Mouse (Mus musculus): ENCODE results near the gene Krt79. TPM values are rescaled to one million over a fixed set of nuclear protein-coding genes. Genes with fewer than 3 reads are reported as not detected.

The Krt79 gene
- total and polyA plus RNA-seq, 3 experiments: not detected

DNA sequence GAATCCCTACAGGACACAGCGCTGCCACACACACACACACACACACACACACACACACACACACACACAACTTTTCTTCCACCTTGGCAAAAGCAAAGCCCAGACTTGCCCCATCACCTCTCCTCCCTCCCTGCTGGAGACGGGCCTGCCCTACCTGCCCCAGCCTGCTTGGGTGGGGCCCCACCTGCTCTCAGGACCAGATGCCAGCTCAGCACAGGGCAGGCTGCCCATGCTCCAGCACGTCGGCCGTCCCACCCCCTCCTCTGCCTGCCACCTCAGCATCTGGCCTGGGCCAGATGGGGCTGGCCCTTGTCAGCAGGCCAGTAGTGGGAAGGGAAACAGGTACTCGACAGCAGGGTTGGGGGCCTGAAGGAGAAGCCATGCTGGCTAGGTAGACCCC, 40.7 kb upstream of the Krt79 start:
- Histone ChIP-seq H3K27me3 (ENCODE audit: insufficient read depth, low read length) (no peaks in the 10 kb centered on the region), H3K4me3 (ENCODE audit: low read depth, low read length) (no peak overlapping the region), H3K9me3 (replicated peaks) (peaks cover 3% of the 10 kb centered on the region; the same call in 1 of the 2 replicates), H3K4me1 (ENCODE audit: insufficient read depth, low read depth, low read length) (peaks cover 43% of the 10 kb centered on the region), H3K36me3 (replicated peaks) (no peaks in the 10 kb centered on the region)
- TF ChIP-seq GATA2 (IDR thresholded peaks at IDR 0.05; ENCODE audit: borderline replicate concordance, low read depth, low read length) (no peak), TAL1 (conservative IDR thresholded peaks at IDR 0.05; ENCODE audit: low read depth, low read length) (no peak), CTCF (IDR thresholded peaks at IDR 0.05; ENCODE audit: low read depth, low read length) (no peak), POLR2AphosphoS5 (IDR thresholded peaks at IDR 0.05; ENCODE audit: insufficient replicate concordance, low read depth, low read length) (no peak), GATA1 (IDR thresholded peaks at IDR 0.05; ENCODE audit: borderline replicate concordance, low read length) (no peak)
- DNase-seq (ENCODE audit: low spot score): no peak
- ATAC-seq (ENCODE audit: extremely low read depth, insufficient number of reproducible peaks, low FRiP score, poor library complexity, severe bottlenecking): no peak

DNA sequence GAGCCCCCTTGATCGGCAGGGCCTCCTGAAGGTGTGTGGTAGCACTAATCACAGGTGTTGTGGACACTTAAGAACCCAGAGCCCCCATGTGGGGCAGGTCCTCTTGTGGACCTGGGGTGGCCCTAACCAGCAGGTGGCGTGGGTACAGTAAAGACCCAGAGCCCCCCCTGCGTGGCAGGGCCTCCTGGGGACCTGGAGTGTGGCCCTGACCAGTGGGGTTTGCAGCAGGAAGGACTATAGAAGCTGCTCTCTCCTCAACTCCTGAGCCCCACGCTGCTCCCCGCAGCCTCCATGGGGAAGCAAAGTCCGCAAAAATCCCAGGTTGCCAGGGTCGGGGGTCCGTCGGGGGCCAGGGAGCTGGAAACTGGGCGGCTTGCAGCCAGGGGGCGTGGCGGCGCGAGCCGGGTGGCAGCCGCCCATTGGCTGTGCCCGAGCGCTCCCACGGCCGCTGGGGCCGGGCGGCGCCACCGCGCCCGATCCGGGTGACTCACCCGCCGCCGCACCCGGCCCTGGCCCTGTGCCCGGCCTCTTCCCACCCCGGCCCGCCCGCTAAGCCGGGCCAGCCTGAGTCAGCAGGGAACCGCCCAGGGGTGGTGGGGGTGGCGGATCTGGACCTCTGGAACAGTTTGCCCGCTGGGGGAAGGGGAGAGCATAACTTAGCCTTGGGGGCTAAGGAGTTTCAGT, 37.1 kb upstream of the Krt79 start:
- no peaks in the 10 kb centered on the region for H3K36me3 ChIP-seq (replicated peaks)
- peaks cover 56% of the 10 kb centered on the region for H3K4me1 ChIP-seq (ENCODE audit: insufficient read depth, low read depth, low read length)
- DNase-seq (ENCODE audit: low spot score) (peak; percentile 87), ATAC-seq (ENCODE audit: extremely low read depth, insufficient number of reproducible peaks, low FRiP score, poor library complexity, severe bottlenecking) (peak; percentile 38)
- TF ChIP-seq GATA1 (IDR thresholded peaks at IDR 0.05; ENCODE audit: borderline replicate concordance, low read length) (no peak), CTCF (IDR thresholded peaks at IDR 0.05; ENCODE audit: low read depth, low read length) (no peak), POLR2AphosphoS5 (IDR thresholded peaks at IDR 0.05; ENCODE audit: insufficient replicate concordance, low read depth, low read length) (no peak), TAL1 (conservative IDR thresholded peaks at IDR 0.05; ENCODE audit: low read depth, low read length) (no peak), GATA2 (IDR thresholded peaks at IDR 0.05; ENCODE audit: borderline replicate concordance, low read depth, low read length) (no peak)
- H3K27me3 ChIP-seq (ENCODE audit: insufficient read depth, low read length): peaks cover 8% of the 10 kb centered on the region; the same call in 1 of the 2 replicates
- peak overlapping the region; percentile 66 for H3K4me3 ChIP-seq (ENCODE audit: low read depth, low read length)
- H3K9me3 ChIP-seq (replicated peaks): no peaks in the 10 kb centered on the region

DNA sequence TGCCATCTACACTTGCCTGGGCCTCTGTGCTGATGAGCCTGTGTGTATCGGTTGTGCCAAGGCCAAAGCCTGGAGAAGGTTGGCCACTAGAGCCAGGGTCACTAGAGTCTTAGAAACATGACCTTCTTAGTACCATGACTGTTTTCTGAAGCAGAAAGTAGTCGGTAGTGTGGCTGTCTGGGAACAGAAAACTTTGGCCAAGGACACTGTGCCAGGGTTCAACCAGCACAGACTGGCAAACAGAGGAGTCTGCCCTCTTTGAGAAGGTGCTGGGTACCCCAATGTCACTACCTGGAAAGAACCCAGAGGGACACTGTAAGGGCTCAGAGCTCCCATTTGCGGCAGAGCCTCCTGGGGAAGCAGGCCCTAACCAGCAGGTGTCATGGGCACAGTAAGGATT, 36.5 kb upstream of the Krt79 start:
- Histone ChIP-seq H3K4me1 (ENCODE audit: insufficient read depth, low read depth, low read length) (peaks cover 56% of the 10 kb centered on the region), H3K36me3 (replicated peaks) (no peaks in the 10 kb centered on the region), H3K4me3 (ENCODE audit: low read depth, low read length) (peak overlapping the region; percentile 66; the same call in 1 of the 2 replicates), H3K9me3 (replicated peaks) (no peaks in the 10 kb centered on the region), H3K27me3 (ENCODE audit: insufficient read depth, low read length) (peaks cover 13% of the 10 kb centered on the region)
- ATAC-seq (ENCODE audit: extremely low read depth, insufficient number of reproducible peaks, low FRiP score, poor library complexity, severe bottlenecking): no peak
- DNase-seq (ENCODE audit: low spot score): no peak
- no peak for TF ChIP-seq TAL1 (conservative IDR thresholded peaks at IDR 0.05; ENCODE audit: low read depth, low read length)
- TF ChIP-seq GATA1 (IDR thresholded peaks at IDR 0.05; ENCODE audit: borderline replicate concordance, low read length): no peak
- no peak for TF ChIP-seq CTCF (IDR thresholded peaks at IDR 0.05; ENCODE audit: low read depth, low read length)
- TF ChIP-seq POLR2AphosphoS5 (IDR thresholded peaks at IDR 0.05; ENCODE audit: insufficient replicate concordance, low read depth, low read length): no peak

DNA sequence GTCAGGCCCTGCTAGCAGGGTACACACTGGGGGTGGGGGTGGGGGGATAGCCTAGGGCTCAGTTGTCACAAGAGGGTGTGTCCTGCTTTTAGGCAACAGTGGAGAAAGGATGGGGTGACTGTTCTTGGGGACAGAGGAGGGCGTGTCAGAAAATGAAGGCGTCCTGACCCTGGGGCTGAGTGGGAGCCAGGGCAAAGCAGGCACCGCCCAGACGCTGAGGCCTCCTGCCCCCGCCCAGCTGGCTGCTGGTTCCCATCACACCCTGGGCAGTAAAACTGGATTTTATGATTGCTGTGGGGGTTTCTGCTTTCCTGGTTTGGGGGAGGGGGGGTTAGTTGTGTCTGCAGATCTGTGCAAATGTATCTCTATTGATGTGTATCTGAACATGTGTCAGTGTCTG, 35.9 kb upstream of the Krt79 start:
- TF ChIP-seq TAL1 (conservative IDR thresholded peaks at IDR 0.05; ENCODE audit: low read depth, low read length) (no peak), GATA1 (IDR thresholded peaks at IDR 0.05; ENCODE audit: borderline replicate concordance, low read length) (no peak), GATA2 (IDR thresholded peaks at IDR 0.05; ENCODE audit: borderline replicate concordance, low read depth, low read length) (no peak), POLR2AphosphoS5 (IDR thresholded peaks at IDR 0.05; ENCODE audit: insufficient replicate concordance, low read depth, low read length) (no peak), CTCF (IDR thresholded peaks at IDR 0.05; ENCODE audit: low read depth, low read length) (no peak)
- Histone ChIP-seq H3K27me3 (ENCODE audit: insufficient read depth, low read length) (peaks cover 13% of the 10 kb centered on the region), H3K9me3 (replicated peaks) (no peaks in the 10 kb centered on the region), H3K4me1 (ENCODE audit: insufficient read depth, low read depth, low read length) (peaks cover 54% of the 10 kb centered on the region), H3K36me3 (replicated peaks) (no peaks in the 10 kb centered on the region), H3K4me3 (ENCODE audit: low read depth, low read length) (no peak overlapping the region)
- peak; percentile 61 for DNase-seq (ENCODE audit: low spot score)
- peak; percentile 57 for ATAC-seq (ENCODE audit: extremely low read depth, insufficient number of reproducible peaks, low FRiP score, poor library complexity, severe bottlenecking)

DNA sequence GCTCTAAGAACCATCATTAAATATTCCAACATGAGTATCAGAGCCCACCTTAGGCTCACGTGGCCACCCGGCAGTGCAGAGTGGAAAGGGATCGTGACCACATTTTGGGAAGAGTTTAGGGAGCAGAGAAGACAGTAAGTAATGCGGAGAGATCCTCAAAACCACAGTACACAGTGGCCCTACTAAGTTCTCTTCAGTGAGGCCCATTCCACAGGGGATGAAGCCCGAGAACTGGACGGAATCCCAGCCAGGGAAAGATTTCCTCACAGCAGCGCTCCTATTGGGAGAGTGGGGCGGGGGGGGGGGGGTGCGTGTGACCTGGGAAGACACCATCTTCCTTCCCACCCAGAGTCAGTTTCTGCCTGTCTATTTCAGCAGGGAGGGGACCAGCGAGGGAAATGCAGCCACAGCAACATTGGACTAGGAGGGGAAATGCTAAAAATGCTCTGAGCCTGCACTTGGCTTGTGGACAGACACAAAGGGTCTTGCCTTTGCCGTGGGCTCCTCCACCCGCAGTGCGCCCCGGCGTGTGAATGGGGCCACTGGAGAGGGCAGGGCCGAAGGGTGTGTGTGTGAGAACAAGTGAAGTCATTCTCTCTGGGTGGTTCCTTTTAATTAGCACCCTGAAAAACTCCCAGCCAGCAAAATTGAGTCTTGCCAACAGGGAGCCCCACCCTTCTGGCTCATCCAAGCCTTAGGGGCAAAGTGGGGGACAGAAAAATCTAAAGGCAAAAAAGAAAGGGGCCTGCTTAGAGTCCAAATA, 34.1 kb upstream of the Krt79 start:
- ATAC-seq (ENCODE audit: extremely low read depth, insufficient number of reproducible peaks, low FRiP score, poor library complexity, severe bottlenecking) (no peak), DNase-seq (ENCODE audit: low spot score) (no peak)
- H3K4me1 ChIP-seq (ENCODE audit: insufficient read depth, low read depth, low read length): peaks cover 49% of the 10 kb centered on the region
- TF ChIP-seq POLR2AphosphoS5 (IDR thresholded peaks at IDR 0.05; ENCODE audit: insufficient replicate concordance, low read depth, low read length) (no peak), CTCF (IDR thresholded peaks at IDR 0.05; ENCODE audit: low read depth, low read length) (no peak), GATA1 (IDR thresholded peaks at IDR 0.05; ENCODE audit: borderline replicate concordance, low read length) (no peak), GATA2 (IDR thresholded peaks at IDR 0.05; ENCODE audit: borderline replicate concordance, low read depth, low read length) (no peak), TAL1 (conservative IDR thresholded peaks at IDR 0.05; ENCODE audit: low read depth, low read length) (no peak)
- H3K36me3 ChIP-seq (replicated peaks): no peaks in the 10 kb centered on the region
- H3K27me3 ChIP-seq (ENCODE audit: insufficient read depth, low read length): peaks cover 13% of the 10 kb centered on the region
- no peaks in the 10 kb centered on the region for H3K9me3 ChIP-seq (replicated peaks)
- H3K4me3 ChIP-seq (ENCODE audit: low read depth, low read length): no peak overlapping the region

DNA sequence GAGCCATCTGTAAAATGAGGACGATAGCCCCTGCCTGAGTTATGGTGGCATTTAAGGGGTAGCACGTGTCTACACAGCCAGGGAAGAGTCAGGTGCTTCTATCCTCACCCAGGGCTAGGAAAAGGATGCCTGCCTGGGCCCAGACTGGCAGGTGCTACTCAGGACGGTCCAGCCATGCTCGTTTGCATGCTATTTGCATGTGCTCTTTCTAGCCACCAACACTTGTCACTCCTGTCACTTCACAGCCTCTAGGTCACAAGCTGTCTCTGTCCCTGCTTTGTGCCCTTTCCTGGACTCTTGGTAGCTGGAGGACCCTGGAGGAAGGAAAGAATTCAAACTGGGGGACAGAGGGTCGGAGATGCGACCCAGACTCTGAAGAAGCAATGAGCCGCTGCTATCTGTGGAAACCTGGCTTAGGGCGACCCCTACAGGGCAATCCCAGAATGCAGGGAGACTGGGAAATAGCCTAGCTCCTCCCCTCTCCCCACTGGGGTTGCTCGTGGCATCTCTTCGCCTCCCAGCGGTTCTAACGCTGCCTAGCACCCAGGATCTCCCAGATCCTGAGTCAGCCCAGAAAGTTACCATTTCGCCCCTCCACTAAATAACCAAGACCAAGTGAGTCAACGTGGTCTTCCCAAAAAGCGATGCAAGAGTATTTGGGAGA, 33.4 kb upstream of the Krt79 start:
- H3K4me1 ChIP-seq (ENCODE audit: insufficient read depth, low read depth, low read length): peaks cover 49% of the 10 kb centered on the region
- no peak overlapping the region for H3K4me3 ChIP-seq (ENCODE audit: low read depth, low read length)
- peaks cover 19% of the 10 kb centered on the region for H3K27me3 ChIP-seq (ENCODE audit: insufficient read depth, low read length)
- peak; percentile 67 for ATAC-seq (ENCODE audit: extremely low read depth, insufficient number of reproducible peaks, low FRiP score, poor library complexity, severe bottlenecking)
- no peak for TF ChIP-seq POLR2AphosphoS5 (IDR thresholded peaks at IDR 0.05; ENCODE audit: insufficient replicate concordance, low read depth, low read length)
- peak; percentile 95 for TF ChIP-seq CTCF (IDR thresholded peaks at IDR 0.05; ENCODE audit: low read depth, low read length)
- peak; percentile 81 for DNase-seq (ENCODE audit: low spot score)
- no peaks in the 10 kb centered on the region for H3K36me3 ChIP-seq (replicated peaks)
- H3K9me3 ChIP-seq (replicated peaks): no peaks in the 10 kb centered on the region
